Comparison of ENCODE assay signal across 22 mouse cellular contexts in genomic region chr4:41149891-41150290, GRCm38 (mm10). TPM values are rescaled to one million over a fixed set of nuclear protein-coding genes. Genes with fewer than 3 reads are reported as not detected.
DNase-seq lines count a peak whose midpoint lies in the region; TF ChIP-seq lines count a peak whose summit lies in the region.
"Had no signal": no experiment of that assay in that cellular context is flagged by ENCODE, and none has a peak within 500 bp of the region (broad histone marks: within the 10 kb centered on the region; RNA-seq: fewer than 3 reads in every experiment).

No protein-coding gene starts in this region.

- no peak for TF ChIP-seq POLR2A in ES-Bruce4 (IDR thresholded peaks at IDR 0.05; ENCODE audit: insufficient read depth, low read length)

- intact Hi-C loops in heart, postnatal 14 days (cut with DNase I), result no loop called here

- peak; percentile 16 for TF ChIP-seq CTCF in ES-Bruce4 (IDR thresholded peaks at IDR 0.05; ENCODE audit: low read depth, low read length)

- no peaks in the 10 kb centered on the region for H3K9me3 ChIP-seq in ES-Bruce4 (replicated peaks; ENCODE audit: control insufficient read depth, insufficient read depth, low read length, poor library complexity, severe bottlenecking)
- H3K9me3 ChIP-seq: embryonic facial prominence, embryonic 10.5 days; embryonic facial prominence, embryonic 12.5 days; forebrain, embryonic 13.5 days; forebrain, embryonic 15.5 days; G1E had no signal

- peak overlapping the region; percentile 21; the same call in 1 of the 2 replicates for H3K9ac ChIP-seq in ES-Bruce4 (ENCODE audit: low read depth, poor library complexity, severe bottlenecking)
- H3K9ac ChIP-seq: embryonic facial prominence, embryonic 12.5 days; forebrain, embryonic 13.5 days; forebrain, embryonic 15.5 days; forebrain, postnatal 0 days had no signal

- no peaks in the 10 kb centered on the region for H3K36me3 ChIP-seq in ES-Bruce4 (ENCODE audit: control insufficient read depth, insufficient read depth, low read length, poor library complexity, severe bottlenecking)
- H3K36me3 ChIP-seq: forebrain, embryonic 15.5 days had no signal

- no peaks in the 10 kb centered on the region for H3K4me1 ChIP-seq in ES-Bruce4 (ENCODE audit: control insufficient read depth, insufficient read depth, low read length)
- H3K4me1 ChIP-seq: embryonic facial prominence, embryonic 10.5 days; embryonic facial prominence, embryonic 12.5 days; forebrain, embryonic 13.5 days had no signal

- H3K27me3 ChIP-seq in ES-Bruce4 (ENCODE audit: control insufficient read depth, insufficient read depth, low read length, poor library complexity, severe bottlenecking), result no peaks in the 10 kb centered on the region
- H3K27me3 ChIP-seq: embryonic facial prominence, embryonic 12.5 days; forebrain, embryonic 13.5 days; forebrain, embryonic 15.5 days; Patski had no signal

- H3K4me3 ChIP-seq in ES-Bruce4 (ENCODE audit: low read depth, low read length), result no peak overlapping the region
- H3K4me3 ChIP-seq: embryonic facial prominence, embryonic 10.5 days; embryonic facial prominence, embryonic 12.5 days; forebrain, embryonic 13.5 days; forebrain, embryonic 15.5 days had no signal

- peak; percentile 76 for DNase-seq in R1 (ENCODE audit: low read depth, low spot score)
- no peak for DNase-seq in c-Kit-positive CD71-positive TER-119-positive erythroid progenitor cells, embryonic 14.5 days (ENCODE audit: low spot score)
- no peak for DNase-seq in layer of hippocampus, adult 11-12 months (ENCODE audit: low spot score)
- DNase-seq in heart, postnatal 14 days, result no peak
- DNase-seq: adrenal gland, adult 8-10 months; adrenal gland, postnatal 14 days; adrenal gland, postnatal 36 days; cerebellum, adult 11-12 months; cerebellum, adult 2 months; cerebellum, adult 9-10 months; cerebellum, postnatal 10 days; cerebellum, postnatal 25 days; forebrain, postnatal 0 days had no signal

- TF ChIP-seq EP300 in ES-Bruce4 (IDR thresholded peaks at IDR 0.05; ENCODE audit: insufficient read depth, low read depth, low read length), result no peak

- H3K27ac ChIP-seq in ES-Bruce4 (ENCODE audit: insufficient read depth, low read length), result no peak overlapping the region
- H3K27ac ChIP-seq: embryonic facial prominence, embryonic 10.5 days; embryonic facial prominence, embryonic 12.5 days; forebrain, embryonic 13.5 days; forebrain, embryonic 15.5 days had no signal

RNA-seq across cellular contexts. Expression of gene Ube2r2, which starts 14.3 kb away (rescaled TPM):
- polyA plus RNA-seq in ES-Bruce4 (2011; ENCODE audit: insufficient read depth, insufficient read length, low read depth, missing spikeins), result 130 and 134 TPM in 2 replicates
- 100 to 1,000 TPM; 121 to 132 TPM for total RNA-seq in heart, postnatal 14 days (2021)

RNA-seq across cellular contexts. Expression of gene Nol6, which starts 25.6 kb away (rescaled TPM):
- 56.0 and 56.1 TPM in 2 replicates for polyA plus RNA-seq in ES-Bruce4 (2011; ENCODE audit: insufficient read depth, insufficient read length, low read depth, missing spikeins)
- total RNA-seq in heart, postnatal 14 days (2021), result 10 to 100 TPM; 16.3 to 16.8 TPM

RNA-seq across cellular contexts. Expression of gene Aqp3, which starts 51.9 kb away (rescaled TPM):
- polyA plus RNA-seq in ES-Bruce4 (2011; ENCODE audit: insufficient read depth, insufficient read length, low read depth, missing spikeins), result 15.7 and 16.7 TPM in 2 replicates
- under 1 TPM; 0.88 to 0.91 TPM for total RNA-seq in heart, postnatal 14 days (2021)
- total RNA-seq: adrenal gland, adult 18-20 months; adrenal gland, postnatal 14 days; forebrain, postnatal 0 days had no signal
- polyA plus RNA-seq: cortical plate, adult 2 months; forebrain, embryonic 13.5 days had no signal
